Mouse (Mus musculus): ENCODE measurements around the gene Trp53i11. TPM values are rescaled to one million over a fixed set of nuclear protein-coding genes. Genes with fewer than 3 reads are reported as not detected.

Trp53i11 gene
- polyA plus RNA-seq, 1 experiment from 2014 or later: 51.1 TPM

- Histone ChIP-seq H3K4me1 (ENCODE audit: insufficient read depth) (peaks cover 3% of the 10 kb centered on the region; the same call in 1 of the 2 replicates), H3K27ac (ENCODE audit: low read depth) (no peak overlapping the region), H3K27me3 (ENCODE audit: insufficient read depth, low read length) (no peaks in the 10 kb centered on the region), H3K9ac (no peak overlapping the region), H3K4me3 (ENCODE audit: low read depth, low read length) (no peak overlapping the region), H3K36me3 (ENCODE audit: insufficient read depth) (peaks cover 9% of the 10 kb centered on the region), H3K4me2 (no peak overlapping the region), H3K9me3 (ENCODE audit: low read depth, low read length) (no peaks in the 10 kb centered on the region)
- no peak for DNase-seq
- ATAC-seq (ENCODE audit: insufficient read depth): no peak
- 91% methylated on average over 2 of the region's 2 CpGs for WGBS
- no peak for TF ChIP-seq CTCF (IDR thresholded peaks at IDR 0.05; ENCODE audit: low read depth)
Measured at GRCm38 (mm10) chr2:93212865-93213264, 25.5 kb downstream of the Trp53i11 start.

GRCm38 (mm10) chr2:93214192-93214591 is 26.8 kb downstream of the Trp53i11 start:
- DNase-seq: peak; percentile 56
- ATAC-seq (ENCODE audit: insufficient read depth): no peak
- Histone ChIP-seq H3K4me3 (ENCODE audit: low read depth, low read length) (no peak overlapping the region), H3K36me3 (ENCODE audit: insufficient read depth) (peaks cover 7% of the 10 kb centered on the region; the same call in 1 of the 2 replicates), H3K27ac (ENCODE audit: low read depth) (peak overlapping the region; percentile 24; the same call in 1 of the 2 replicates), H3K4me1 (ENCODE audit: insufficient read depth) (peaks cover 9% of the 10 kb centered on the region), H3K9me3 (ENCODE audit: low read depth, low read length) (no peaks in the 10 kb centered on the region), H3K4me2 (no peak overlapping the region), H3K27me3 (ENCODE audit: insufficient read depth, low read length) (no peaks in the 10 kb centered on the region), H3K9ac (no peak overlapping the region)
- TF ChIP-seq CTCF (IDR thresholded peaks at IDR 0.05; ENCODE audit: low read depth): no peak
- 73% methylated on average over 1 of the region's 1 CpGs for WGBS

GRCm38 (mm10) chr2:93215790-93216189 is 28.4 kb downstream of the Trp53i11 start:
- TF ChIP-seq CTCF (IDR thresholded peaks at IDR 0.05; ENCODE audit: low read depth): no peak
- no peak overlapping the region for H3K27ac ChIP-seq (ENCODE audit: low read depth)
- ATAC-seq (ENCODE audit: insufficient read depth) (no peak), DNase-seq (no peak)
- H3K4me3 ChIP-seq (ENCODE audit: low read depth, low read length): no peak overlapping the region
- H3K9ac ChIP-seq: no peak overlapping the region
- no peak overlapping the region for H3K4me2 ChIP-seq
- WGBS: 73% methylated on average over 10 of the region's 10 CpGs
- peaks cover 9% of the 10 kb centered on the region for H3K4me1 ChIP-seq (ENCODE audit: insufficient read depth)
- H3K36me3 ChIP-seq (ENCODE audit: insufficient read depth): 0 out of 2 replicates have a peak, but pooled peaks cover 2% of the 10 kb centered on the region
- H3K27me3 ChIP-seq (ENCODE audit: insufficient read depth, low read length): no peaks in the 10 kb centered on the region
- no peaks in the 10 kb centered on the region for H3K9me3 ChIP-seq (ENCODE audit: low read depth, low read length)

GRCm38 (mm10) chr2:93217015-93217414 is 29.7 kb downstream of the Trp53i11 start:
- Histone ChIP-seq H3K27ac (ENCODE audit: low read depth) (no peak overlapping the region), H3K9ac (no peak overlapping the region), H3K4me1 (ENCODE audit: insufficient read depth) (peaks cover 9% of the 10 kb centered on the region), H3K4me3 (ENCODE audit: low read depth, low read length) (no peak overlapping the region), H3K36me3 (ENCODE audit: insufficient read depth) (0 out of 2 replicates have a peak, but pooled peaks cover 5% of the 10 kb centered on the region), H3K27me3 (ENCODE audit: insufficient read depth, low read length) (no peaks in the 10 kb centered on the region), H3K9me3 (ENCODE audit: low read depth, low read length) (no peaks in the 10 kb centered on the region), H3K4me2 (no peak overlapping the region)
- ATAC-seq (ENCODE audit: insufficient read depth) (peak; percentile 81), DNase-seq (peak; percentile 94)
- peak; percentile 82 for TF ChIP-seq CTCF (IDR thresholded peaks at IDR 0.05; ENCODE audit: low read depth)
- WGBS: 15% methylated on average over 7 of the region's 7 CpGs

GRCm38 (mm10) chr2:93218353-93218990 is 31.1 kb downstream of the Trp53i11 start:
- no peak overlapping the region for H3K27ac ChIP-seq (ENCODE audit: low read depth)
- no peak for TF ChIP-seq CTCF (IDR thresholded peaks at IDR 0.05; ENCODE audit: low read depth)
- no peak overlapping the region for H3K4me2 ChIP-seq
- 0 out of 2 replicates have a peak, but pooled peaks cover 5% of the 10 kb centered on the region for H3K36me3 ChIP-seq (ENCODE audit: insufficient read depth)
- DNase-seq: peak; percentile 42
- 59% methylated on average over 7 of the region's 7 CpGs for WGBS
- H3K9me3 ChIP-seq (ENCODE audit: low read depth, low read length): no peaks in the 10 kb centered on the region
- no peak overlapping the region for H3K9ac ChIP-seq
- ATAC-seq (ENCODE audit: insufficient read depth): no peak
- H3K4me3 ChIP-seq (ENCODE audit: low read depth, low read length): no peak overlapping the region
- H3K4me1 ChIP-seq (ENCODE audit: insufficient read depth): peaks cover 12% of the 10 kb centered on the region
- H3K27me3 ChIP-seq (ENCODE audit: insufficient read depth, low read length): no peaks in the 10 kb centered on the region

- H3K9ac ChIP-seq: no peak overlapping the region
- H3K4me2 ChIP-seq: no peak overlapping the region
- H3K4me3 ChIP-seq (ENCODE audit: low read depth, low read length): no peak overlapping the region
- 0 out of 2 replicates have a peak, but pooled peaks cover 5% of the 10 kb centered on the region for H3K36me3 ChIP-seq (ENCODE audit: insufficient read depth)
- H3K4me1 ChIP-seq (ENCODE audit: insufficient read depth): peaks cover 12% of the 10 kb centered on the region
- ATAC-seq (ENCODE audit: insufficient read depth) (no peak), DNase-seq (no peak)
- H3K27ac ChIP-seq (ENCODE audit: low read depth): no peak overlapping the region
- H3K27me3 ChIP-seq (ENCODE audit: insufficient read depth, low read length): no peaks in the 10 kb centered on the region
- no peak for TF ChIP-seq CTCF (IDR thresholded peaks at IDR 0.05; ENCODE audit: low read depth)
- no peaks in the 10 kb centered on the region for H3K9me3 ChIP-seq (ENCODE audit: low read depth, low read length)
- 92% methylated on average over 3 of the region's 3 CpGs for WGBS
Measured at GRCm38 (mm10) chr2:93219576-93219975, 32.2 kb downstream of the Trp53i11 start.

GRCm38 (mm10) chr2:93220447-93220846 is 33.1 kb downstream of the Trp53i11 start:
- peak; percentile 48 for TF ChIP-seq CTCF (IDR thresholded peaks at IDR 0.05; ENCODE audit: low read depth)
- no peak overlapping the region for H3K4me2 ChIP-seq
- H3K27me3 ChIP-seq (ENCODE audit: insufficient read depth, low read length): no peaks in the 10 kb centered on the region
- no peaks in the 10 kb centered on the region for H3K9me3 ChIP-seq (ENCODE audit: low read depth, low read length)
- no peak for ATAC-seq (ENCODE audit: insufficient read depth)
- WGBS: 64% methylated on average over 5 of the region's 5 CpGs
- peaks cover 12% of the 10 kb centered on the region for H3K4me1 ChIP-seq (ENCODE audit: insufficient read depth)
- H3K9ac ChIP-seq: no peak overlapping the region
- 0 out of 2 replicates have a peak, but pooled peaks cover 5% of the 10 kb centered on the region for H3K36me3 ChIP-seq (ENCODE audit: insufficient read depth)
- no peak overlapping the region for H3K4me3 ChIP-seq (ENCODE audit: low read depth, low read length)
- H3K27ac ChIP-seq (ENCODE audit: low read depth): no peak overlapping the region
- DNase-seq: peak; percentile 31

Data from lung, embryonic 14.5 days (tissue).